Mouse (Mus musculus) heart, postnatal 0 days (tissue): Measurements from ENCODE around the gene Armc10.

Experiments
- CTCF ChIP-seq: IDR thresholded peaks from 2 replicates; pipeline ENCODE4 v1.5.1; 2016; ENCODE audit warnings: antibody characterized with exemption, control low read depth, low read depth
- EP300 ChIP-seq: IDR thresholded peaks from 2 replicates; pipeline ENCODE4 v1.6.1; 2016; ENCODE audit warnings: antibody characterized with exemption, low read depth

DNA sequence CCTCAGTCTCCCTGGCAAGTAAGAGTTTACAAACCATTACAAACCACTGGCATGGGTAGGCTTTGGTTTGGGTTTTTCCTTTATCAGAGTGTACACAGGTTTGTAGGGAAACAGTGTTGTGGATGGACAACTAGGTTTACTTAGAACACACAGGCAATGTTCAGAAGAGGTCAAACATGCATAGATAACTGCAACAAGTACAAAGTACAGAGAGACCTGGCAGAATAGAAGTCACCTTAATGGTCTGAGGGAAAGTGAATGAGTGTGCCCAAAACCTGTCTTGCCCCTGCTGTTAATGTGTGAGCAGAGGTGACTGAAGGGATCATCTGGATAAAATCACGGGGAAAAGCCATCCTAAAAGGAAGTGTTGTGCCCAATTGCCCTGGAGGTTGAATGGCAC, 2.0 kb upstream of the Armc10 start:
- no peak for TF ChIP-seq CTCF
- TF ChIP-seq EP300: no peak
